Mouse (Mus musculus) midbrain, embryonic 13.5 days (tissue): ENCODE measurements around the gene Zfp36l2. TPM values are rescaled to one million over a fixed set of nuclear protein-coding genes. Genes with fewer than 3 reads are reported as not detected.
A peak's percentile ranks its signal among the peaks of the same experiment; 100 is the strongest.

Source experiments
- ATAC-seq: fragments of 200-750 bp; cut with Nextera tagmentation; 2 replicates; pipeline ENCODE4 v1.8.0; 2017; ENCODE audit warnings: mild to moderate bottlenecking, moderate TSS enrichment, moderate library complexity
- H3K27ac ChIP-seq: fragments of 300-500 bp; sonication (generic); 2 replicates; pipeline ENCODE4 v1.5.1; 2015; ENCODE audit warnings: inconsistent platforms, mild to moderate bottlenecking, moderate library complexity
- H3K27me3 ChIP-seq: fragments of 300-500 bp; sonication (generic); 2 replicates; pipeline ENCODE4 v1.6.1; 2015; ENCODE audit warnings: mild to moderate bottlenecking, inconsistent platforms
- H3K36me3 ChIP-seq: fragments of 300-500 bp; sonication (generic); 2 replicates; pipeline ENCODE4 v1.6.1; 2015; ENCODE audit warnings: mild to moderate bottlenecking, inconsistent platforms
- H3K4me1 ChIP-seq: fragments of 300-500 bp; sonication (generic); replicated peaks from 2 replicates; pipeline ENCODE4 v1.6.1; 2015; ENCODE audit warnings: inconsistent platforms
- H3K4me2 ChIP-seq: fragments of 300-500 bp; sonication (generic); replicated peaks from 2 replicates; pipeline ENCODE4 v1.6.1; 2015; ENCODE audit warnings: moderate library complexity, mild to moderate bottlenecking, inconsistent platforms
- H3K4me3 ChIP-seq: fragments of 300-500 bp; sonication (generic); replicated peaks from 2 replicates; pipeline ENCODE4 v1.5.1; 2015; ENCODE audit warnings: mild to moderate bottlenecking, inconsistent platforms
- H3K9ac ChIP-seq: fragments of 300-500 bp; sonication (generic); replicated peaks from 2 replicates; pipeline ENCODE4 v1.6.1; 2015; ENCODE audit warnings: mild to moderate bottlenecking, inconsistent platforms
- H3K9me3 ChIP-seq: fragments of 300-500 bp; sonication (generic); 2 replicates; pipeline ENCODE4 v1.6.1; 2016; ENCODE audit warnings: mild to moderate bottlenecking, inconsistent platforms
- WGBS: fragments of 180-500 bp; shearing (Covaris S2); methylation state at CpG from one replicate; pipeline ENCODE4 v1.1.7; 2015; 5-methylcytosine and 5-hydroxymethylcytosine counted together
- polyA plus RNA-seq: library from polyadenylated mRNA; unstranded; fragments of >200 nt; fragmentation: Nextera tagmentation; extraction: Ambion mirVana; gene quantifications from 2 replicates; pipeline ENCODE4 v1.2.1, GENCODE M21; 2015

Zfp36l2 gene
- polyA plus RNA-seq, 1 experiment from 2014 or later: 4.4 TPM

GRCm38 (mm10) chr17:84155516-84156226, 32.1 kb downstream of the Zfp36l2 start:
- Histone ChIP-seq H3K4me1 (0 out of 2 replicates have a peak, but pooled peaks cover 3% of the 10 kb centered on the region), H3K9ac (no peak overlapping the region), H3K4me2 (no peak overlapping the region), H3K9me3 (no peaks in the 10 kb centered on the region), H3K27me3 (peaks cover 21% of the 10 kb centered on the region; the same call in 1 of the 2 replicates), H3K36me3 (no peaks in the 10 kb centered on the region), H3K27ac (no peak overlapping the region), H3K4me3 (no peak overlapping the region)
- 80% methylated on average over 8 of the region's 8 CpGs for WGBS
- ATAC-seq: no peak

GRCm38 (mm10) chr17:84155029-84155338, 32.8 kb downstream of the Zfp36l2 start:
- H3K9me3 ChIP-seq: no peaks in the 10 kb centered on the region
- no peak overlapping the region for H3K4me2 ChIP-seq
- ATAC-seq: no peak
- peaks cover 21% of the 10 kb centered on the region; the same call in 1 of the 2 replicates for H3K27me3 ChIP-seq
- 94% methylated on average over 6 of the region's 6 CpGs for WGBS
- H3K9ac ChIP-seq: no peak overlapping the region
- H3K36me3 ChIP-seq: no peaks in the 10 kb centered on the region
- no peak overlapping the region for H3K4me3 ChIP-seq
- H3K4me1 ChIP-seq: peaks cover 3% of the 10 kb centered on the region; the same call in 1 of the 2 replicates
- H3K27ac ChIP-seq: no peak overlapping the region

GRCm38 (mm10) chr17:84154302-84155028, 33.3 kb downstream of the Zfp36l2 start:
- Histone ChIP-seq H3K9ac (no peak overlapping the region), H3K4me1 (peaks cover 8% of the 10 kb centered on the region), H3K36me3 (no peaks in the 10 kb centered on the region), H3K27ac (no peak overlapping the region), H3K27me3 (peaks cover 21% of the 10 kb centered on the region; the same call in 1 of the 2 replicates), H3K9me3 (no peaks in the 10 kb centered on the region), H3K4me3 (no peak overlapping the region), H3K4me2 (no peak overlapping the region)
- WGBS: 88% methylated on average over 11 of the region's 11 CpGs
- no peak for ATAC-seq

GRCm38 (mm10) chr17:84152976-84153786, 34.6 kb downstream of the Zfp36l2 start:
- H3K27ac ChIP-seq: no peak overlapping the region
- H3K9ac ChIP-seq: no peak overlapping the region
- no peaks in the 10 kb centered on the region for H3K36me3 ChIP-seq
- ATAC-seq: no peak
- H3K4me1 ChIP-seq: peaks cover 20% of the 10 kb centered on the region
- H3K4me3 ChIP-seq: no peak overlapping the region
- H3K4me2 ChIP-seq: no peak overlapping the region
- WGBS: 86% methylated on average over 12 of the region's 12 CpGs
- no peaks in the 10 kb centered on the region for H3K9me3 ChIP-seq
- peaks cover 21% of the 10 kb centered on the region; the same call in 1 of the 2 replicates for H3K27me3 ChIP-seq

- no peak overlapping the region for H3K9ac ChIP-seq
- H3K36me3 ChIP-seq: no peaks in the 10 kb centered on the region
- H3K4me1 ChIP-seq: peaks cover 26% of the 10 kb centered on the region
- no peak overlapping the region for H3K27ac ChIP-seq
- 34% methylated on average over 6 of the region's 6 CpGs for WGBS
- ATAC-seq: no peak
- no peaks in the 10 kb centered on the region for H3K9me3 ChIP-seq
- H3K4me2 ChIP-seq: no peak overlapping the region
- H3K4me3 ChIP-seq: no peak overlapping the region
- H3K27me3 ChIP-seq: peaks cover 19% of the 10 kb centered on the region; the same call in 1 of the 2 replicates
These were observed 35.4 kb downstream of the Zfp36l2 start for GRCm38 (mm10) chr17:84152206-84152975.

- no peak for ATAC-seq
- H3K4me2 ChIP-seq: no peak overlapping the region
These were observed 36.4 kb downstream of the Zfp36l2 start for GRCm38 (mm10) chr17:84151306-84151705.

GRCm38 (mm10) chr17:84150291-84150690, 37.5 kb downstream of the Zfp36l2 start:
- Histone ChIP-seq H3K36me3 (no peaks in the 10 kb centered on the region), H3K4me3 (no peak overlapping the region), H3K27ac (no peak overlapping the region), H3K9me3 (no peaks in the 10 kb centered on the region), H3K4me2 (no peak overlapping the region), H3K27me3 (peaks cover 3% of the 10 kb centered on the region; the same call in 1 of the 2 replicates), H3K4me1 (peaks cover 38% of the 10 kb centered on the region), H3K9ac (no peak overlapping the region)
- ATAC-seq: no peak
- WGBS: 41% methylated on average over 8 of the region's 8 CpGs

More at GRCm38 (mm10) chr17:84151306-84151705, 36.4 kb downstream of the Zfp36l2 start:
- H3K4me1 ChIP-seq: peaks cover 32% of the 10 kb centered on the region
- peaks cover 12% of the 10 kb centered on the region; the same call in 1 of the 2 replicates for H3K27me3 ChIP-seq
- H3K9me3 ChIP-seq: no peaks in the 10 kb centered on the region
- no peak overlapping the region for H3K4me3 ChIP-seq
- H3K9ac ChIP-seq: no peak overlapping the region
- H3K27ac ChIP-seq: no peak overlapping the region
- no peaks in the 10 kb centered on the region for H3K36me3 ChIP-seq
- 86% methylated on average over 6 of the region's 6 CpGs for WGBS

GRCm38 (mm10) chr17:84149566-84149965, 38.2 kb downstream of the Zfp36l2 start:
- WGBS: 35% methylated on average over 5 of the region's 5 CpGs

GRCm38 (mm10) chr17:84148499-84149484, 39.0 kb downstream of the Zfp36l2 start:
- Histone ChIP-seq H3K4me3 (no peak overlapping the region), H3K9me3 (no peaks in the 10 kb centered on the region), H3K27me3 (peaks cover 7% of the 10 kb centered on the region; the same call in 1 of the 2 replicates), H3K4me2 (no peak overlapping the region), H3K36me3 (no peaks in the 10 kb centered on the region), H3K4me1 (peaks cover 38% of the 10 kb centered on the region), H3K27ac (no peak overlapping the region), H3K9ac (0 out of 2 replicates have a peak overlapping the region, but pooled peaks have one; percentile 14)
- 26% methylated on average over 11 of the region's 11 CpGs for WGBS
- ATAC-seq: peak; percentile 46

More at GRCm38 (mm10) chr17:84149566-84149965, 38.2 kb downstream of the Zfp36l2 start:
- no peak overlapping the region for H3K4me2 ChIP-seq
- no peak for ATAC-seq
- H3K9me3 ChIP-seq: no peaks in the 10 kb centered on the region
- H3K27me3 ChIP-seq: peaks cover 7% of the 10 kb centered on the region; the same call in 1 of the 2 replicates
- no peak overlapping the region for H3K4me3 ChIP-seq
- H3K36me3 ChIP-seq: no peaks in the 10 kb centered on the region
- H3K4me1 ChIP-seq: peaks cover 38% of the 10 kb centered on the region
- no peak overlapping the region for H3K9ac ChIP-seq
- H3K27ac ChIP-seq: no peak overlapping the region
